Comparison of ENCODE assay signal across 29 mouse cellular contexts in genomic region chr8:108232326-108232725, GRCm38 (mm10).
DNase-seq lines count a peak whose midpoint lies in the region; ATAC-seq and TF ChIP-seq lines count a peak whose summit lies in the region.
"Had no signal": no experiment of that assay in that cellular context is flagged by ENCODE, and none has a peak within 500 bp of the region (broad histone marks: within the 10 kb centered on the region; RNA-seq: fewer than 3 reads in every experiment).

No protein-coding gene starts in this region.

- peaks cover 29% of the 10 kb centered on the region for H3K4me1 ChIP-seq in embryonic facial prominence, embryonic 12.5 days
- peaks cover 13% of the 10 kb centered on the region; the same call in 1 of the 2 replicates for H3K4me1 ChIP-seq in limb, embryonic 11.5 days (ENCODE audit: control insufficient read depth, insufficient read depth, low read length)
- 0 out of 2 replicates have a peak, but pooled peaks cover 3% of the 10 kb centered on the region for H3K4me1 ChIP-seq in kidney, adult 2 months (ENCODE audit: control insufficient read depth, insufficient read depth, low read length)
- no peaks in the 10 kb centered on the region; the same call in 1 of the 2 replicates for H3K4me1 ChIP-seq in thymus, adult 2 months (replicated peaks; ENCODE audit: control insufficient read depth, insufficient read depth, low read length)
- H3K4me1 ChIP-seq: heart, embryonic 15.5 days; kidney, embryonic 15.5 days; liver, embryonic 13.5 days; neural tube, embryonic 15.5 days had no signal

- no peaks in the 10 kb centered on the region for H3K36me3 ChIP-seq in embryonic facial prominence, embryonic 12.5 days
- no peaks in the 10 kb centered on the region for H3K36me3 ChIP-seq in limb, embryonic 11.5 days (ENCODE audit: control insufficient read depth, insufficient read depth, low read length)
- no peaks in the 10 kb centered on the region for H3K36me3 ChIP-seq in kidney, adult 2 months (ENCODE audit: control insufficient read depth, insufficient read depth, low read length)
- H3K36me3 ChIP-seq in thymus, adult 2 months (ENCODE audit: control insufficient read depth, insufficient read depth, low read length) = no peaks in the 10 kb centered on the region
- H3K36me3 ChIP-seq: G1E; heart, embryonic 10.5 days; heart, embryonic 15.5 days; hindbrain, embryonic 13.5 days; kidney, embryonic 15.5 days; liver, embryonic 13.5 days; neural tube, embryonic 15.5 days had no signal

- intact Hi-C loops in heart, postnatal 36 days (cut with DNase I) = no loop called here

- peak overlapping the region; percentile 24 for H3K27ac ChIP-seq in embryonic facial prominence, embryonic 12.5 days
- H3K27ac ChIP-seq in limb, embryonic 11.5 days (replicated peaks; ENCODE audit: low read depth, low read length) = no peak overlapping the region
- H3K27ac ChIP-seq in kidney, adult 2 months (ENCODE audit: insufficient read depth, low read depth, low read length) = no peak overlapping the region
- no peak overlapping the region for H3K27ac ChIP-seq in thymus, adult 2 months (ENCODE audit: control insufficient read depth, insufficient read depth, low read length)
- H3K27ac ChIP-seq: heart, embryonic 10.5 days; heart, embryonic 15.5 days; hindbrain, embryonic 13.5 days; kidney, embryonic 15.5 days; liver, embryonic 13.5 days; macrophage; neural tube, embryonic 15.5 days had no signal

- no peak overlapping the region for H3K4me3 ChIP-seq in embryonic facial prominence, embryonic 12.5 days
- H3K4me3 ChIP-seq in limb, embryonic 11.5 days (ENCODE audit: low read depth, low read length) = no peak overlapping the region
- no peak overlapping the region for H3K4me3 ChIP-seq in kidney, adult 2 months (ENCODE audit: insufficient read depth, low read depth, low read length)
- H3K4me3 ChIP-seq in thymus, adult 2 months (ENCODE audit: control insufficient read depth, insufficient read depth, low read length) = no peak overlapping the region
- H3K4me3 ChIP-seq: heart, embryonic 10.5 days; heart, embryonic 15.5 days; hindbrain, embryonic 13.5 days; kidney, embryonic 15.5 days; liver, embryonic 13.5 days; neural tube, embryonic 15.5 days had no signal

- TF ChIP-seq CTCF in kidney, adult 2 months (conservative IDR thresholded peaks at IDR 0.05; ENCODE audit: insufficient read depth, insufficient read length, low read depth, low read length) = no peak
- no peak for TF ChIP-seq CTCF in thymus, adult 2 months (IDR thresholded peaks at IDR 0.05; ENCODE audit: borderline replicate concordance, control insufficient read depth, extremely low read depth, insufficient read depth, low read length, poor library complexity)

- no peak for TF ChIP-seq POLR2A in kidney, adult 2 months (IDR thresholded peaks at IDR 0.05; ENCODE audit: low read depth, low read length)
- TF ChIP-seq POLR2A in thymus, adult 2 months (IDR thresholded peaks at IDR 0.05; ENCODE audit: control insufficient read depth, extremely low read depth, insufficient read depth, low read length, poor library complexity) = no peak

- H3K27me3 ChIP-seq in embryonic facial prominence, embryonic 12.5 days = no peaks in the 10 kb centered on the region
- H3K27me3 ChIP-seq in limb, embryonic 11.5 days (ENCODE audit: control insufficient read depth, insufficient read depth, low read length) = no peaks in the 10 kb centered on the region
- no peaks in the 10 kb centered on the region for H3K27me3 ChIP-seq in kidney, adult 2 months (replicated peaks; ENCODE audit: control insufficient read depth, insufficient read depth, low read length)
- no peaks in the 10 kb centered on the region for H3K27me3 ChIP-seq in thymus, adult 2 months (ENCODE audit: control insufficient read depth, insufficient read depth, low read length)
- H3K27me3 ChIP-seq: heart, embryonic 15.5 days; kidney, embryonic 15.5 days; liver, embryonic 13.5 days; neural tube, embryonic 15.5 days had no signal

- peak; percentile 71 for DNase-seq in heart, adult 11 months
- no peak for DNase-seq in heart, postnatal 36 days
- DNase-seq in embryo, embryonic 10.5 days (ENCODE audit: low spot score) = peak; percentile 47
- peak; percentile 43 for DNase-seq in limb, embryonic 11.5 days (ENCODE audit: low spot score)
- no peak for DNase-seq in kidney, adult 2 months
- no peak for DNase-seq in thymus, adult 2 months
- DNase-seq in frontal cortex, postnatal 10 days (ENCODE audit: low spot score in 2 of 2) = no peak
- DNase-seq: adrenal gland, adult 8-10 months; cerebellum, adult 2 months; cerebellum, postnatal 14 days; gastrocnemius, postnatal 14 days; kidney, adult 11 months; kidney, postnatal 25 days; left cerebral cortex, postnatal 4 days; liver, embryonic 13.5 days; lung, adult 18-20 months; retina, postnatal 1 day; spleen, adult 18-20 months; thymus, postnatal 25 days had no signal

- no peak overlapping the region for H3K9ac ChIP-seq in embryonic facial prominence, embryonic 12.5 days
- H3K9ac ChIP-seq in limb, embryonic 11.5 days (ENCODE audit: low read length) = no peak overlapping the region
- H3K9ac ChIP-seq: heart, embryonic 15.5 days; hindbrain, embryonic 13.5 days; kidney, embryonic 15.5 days; liver, embryonic 13.5 days; neural tube, embryonic 15.5 days had no signal

- H3K9me3 ChIP-seq in embryonic facial prominence, embryonic 12.5 days = no peaks in the 10 kb centered on the region
- no peaks in the 10 kb centered on the region for H3K9me3 ChIP-seq in limb, embryonic 11.5 days (ENCODE audit: control insufficient read depth, low read length)
- H3K9me3 ChIP-seq: heart, embryonic 10.5 days; heart, embryonic 15.5 days; hindbrain, embryonic 13.5 days; kidney, embryonic 15.5 days; liver, embryonic 13.5 days; neural tube, embryonic 15.5 days had no signal

- ATAC-seq in embryonic facial prominence, embryonic 12.5 days (ENCODE audit: insufficient number of reproducible peaks, insufficient read depth, low FRiP score, low TSS enrichment) = no peak
- ATAC-seq in limb, embryonic 11.5 days (ENCODE audit: insufficient number of reproducible peaks, low FRiP score, low TSS enrichment, low read depth) = no peak
- ATAC-seq: forebrain, embryonic 16.5 days; lung, postnatal 0 days had no signal

- WGBS in embryonic facial prominence, embryonic 12.5 days = 35% methylated on average over 7 of the region's 7 CpGs
- 46% methylated on average over 7 of the region's 7 CpGs for WGBS in limb, embryonic 11.5 days
- 85% methylated on average over 7 of the region's 7 CpGs for WGBS in kidney, adult 2 months
- WGBS in thymus, adult 2 months = 93% methylated on average over 7 of the region's 7 CpGs

- H3K4me2 ChIP-seq in embryonic facial prominence, embryonic 12.5 days (replicated peaks) = no peak overlapping the region; the same call in 1 of the 2 replicates
- no peak overlapping the region for H3K4me2 ChIP-seq in limb, embryonic 11.5 days (ENCODE audit: low read depth, severe bottlenecking)
- H3K4me2 ChIP-seq: heart, embryonic 15.5 days; hindbrain, embryonic 13.5 days; kidney, embryonic 15.5 days; liver, embryonic 13.5 days; neural tube, embryonic 15.5 days had no signal

Comparison
In these comparisons a context has a peak if more than half of its experiments do, and no peak if none do; other contexts are left out.
1. DNase-seq: peak in heart, adult 11 months (single experiment), embryo, embryonic 10.5 days (single experiment) and limb, embryonic 11.5 days (single experiment); none in heart, postnatal 36 days (0 of 2), kidney, adult 2 months (single experiment), thymus, adult 2 months (single experiment) and frontal cortex, postnatal 10 days (0 of 2).